Mouse (Mus musculus) gonadal fat pad, adult 2 months (tissue): ENCODE data around the gene Tab1. TPM values are rescaled to one million over a fixed set of nuclear protein-coding genes. Genes with fewer than 3 reads are reported as not detected.

Source experiments
- DNase-seq: peaks from one replicate; pipeline ENCODE4 v3.0.0-alpha.2; 2012; ENCODE audit warnings: low read depth
- polyA plus RNA-seq: library from polyadenylated mRNA; depleted of rRNA; stranded (reverse); fragments of >200 nt; gene quantifications from 2 replicates; pipeline ENCODE4 v1.2.3, GENCODE M21; 2012

Gene Tab1
- polyA plus RNA-seq, 1 experiment: 20.9 TPM

GRCm38 (mm10) chr15:80137945-80138791 is 5.2 kb downstream of the Tab1 start:
- DNase-seq: no peak

- DNase-seq: no peak
These were observed 7.4 kb downstream of the Tab1 start for GRCm38 (mm10) chr15:80140302-80140701.

- no peak for DNase-seq
These were observed 8.0 kb downstream of the Tab1 start for GRCm38 (mm10) chr15:80140878-80141277.

GRCm38 (mm10) chr15:80142130-80142529 is 9.2 kb downstream of the Tab1 start:
- DNase-seq: no peak

- no peak for DNase-seq
These were observed 10.8 kb downstream of the Tab1 start for GRCm38 (mm10) chr15:80143760-80144159.

- no peak for DNase-seq
These were observed 12.5 kb downstream of the Tab1 start for GRCm38 (mm10) chr15:80145397-80145796.

- no peak for DNase-seq
These were observed 13.2 kb downstream of the Tab1 start for GRCm38 (mm10) chr15:80146153-80146552.

GRCm38 (mm10) chr15:80147090-80147489 is 14.2 kb downstream of the Tab1 start:
- no peak for DNase-seq

GRCm38 (mm10) chr15:80147511-80147910 is 14.6 kb downstream of the Tab1 start:
- DNase-seq: no peak

- DNase-seq: no peak
These were observed 15.6 kb downstream of the Tab1 start for GRCm38 (mm10) chr15:80148565-80148964.

- no peak for DNase-seq
These were observed 16.6 kb downstream of the Tab1 start for GRCm38 (mm10) chr15:80149517-80149916.

- no peak for DNase-seq
These were observed 19.7 kb downstream of the Tab1 start for GRCm38 (mm10) chr15:80152663-80153062.

GRCm38 (mm10) chr15:80153757-80154156 is 20.8 kb downstream of the Tab1 start:
- DNase-seq: no peak

- no peak for DNase-seq
These were observed 22.8 kb downstream of the Tab1 start for GRCm38 (mm10) chr15:80155707-80156106.

- no peak for DNase-seq
These were observed 24.4 kb downstream of the Tab1 start for GRCm38 (mm10) chr15:80157197-80157943.

- DNase-seq: no peak
These were observed 25.2 kb downstream of the Tab1 start for GRCm38 (mm10) chr15:80158001-80158706.

- no peak for DNase-seq
These were observed 25.8 kb downstream of the Tab1 start for GRCm38 (mm10) chr15:80158707-80159090.

GRCm38 (mm10) chr15:80159286-80159901 is 26.5 kb downstream of the Tab1 start:
- no peak for DNase-seq

GRCm38 (mm10) chr15:80160223-80160622 is 27.3 kb downstream of the Tab1 start:
- no peak for DNase-seq

GRCm38 (mm10) chr15:80160726-80161125 is 27.8 kb downstream of the Tab1 start:
- DNase-seq: no peak

- no peak for DNase-seq
These were observed 28.3 kb downstream of the Tab1 start for GRCm38 (mm10) chr15:80161199-80161598.

GRCm38 (mm10) chr15:80162401-80162964 is 29.6 kb downstream of the Tab1 start:
- DNase-seq: no peak
